Mouse (Mus musculus): ENCODE measurements at regions not wholly inside any gene's neighbourhood (a gene's known extent, or its start where the extent isn't known, plus 50 kb on each side); places are given as distances from the start of the nearest gene placed in this dataset.

DNA sequence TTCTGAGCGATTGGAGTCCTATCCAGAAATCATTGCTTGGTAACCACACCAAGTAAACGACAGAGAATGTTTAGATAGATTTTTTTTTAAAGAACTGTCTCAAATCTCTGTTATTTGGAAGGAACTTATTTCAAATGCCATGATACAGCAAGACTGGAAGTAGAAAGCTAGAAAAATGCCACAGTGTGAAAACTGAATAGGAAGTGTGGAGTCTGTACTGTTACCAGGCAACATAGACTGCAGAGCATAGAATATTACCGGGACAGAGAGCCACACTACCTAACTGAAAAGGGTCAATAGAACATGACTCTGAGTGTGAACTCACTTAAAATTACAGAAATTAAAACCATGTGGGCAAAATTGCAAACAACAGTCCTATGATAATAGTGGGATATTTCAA is 52.4 kb upstream of the Adcy1 start:
- DNase-seq: no peak

DNA sequence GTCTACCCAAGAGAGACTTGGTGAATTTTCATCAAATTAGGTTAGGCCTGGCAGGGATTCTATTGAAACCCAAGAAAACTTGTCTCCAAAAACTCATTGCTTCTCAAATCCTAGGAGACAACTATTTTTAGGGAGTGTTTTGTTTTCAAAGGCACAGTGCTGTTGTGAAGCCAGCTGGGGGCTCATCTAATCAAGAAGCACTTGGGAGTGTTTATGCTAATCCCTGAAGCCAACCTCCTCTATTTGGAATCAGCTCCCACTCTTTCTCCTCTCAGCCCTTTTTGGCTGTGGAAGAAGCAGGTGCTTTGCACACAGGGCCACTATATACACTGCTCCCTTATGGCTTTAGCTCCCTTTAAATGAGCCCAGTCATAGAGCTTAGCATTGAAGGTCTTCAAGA is 64.0 kb upstream of the Adcy1 start:
- DNase-seq: no peak

DNA sequence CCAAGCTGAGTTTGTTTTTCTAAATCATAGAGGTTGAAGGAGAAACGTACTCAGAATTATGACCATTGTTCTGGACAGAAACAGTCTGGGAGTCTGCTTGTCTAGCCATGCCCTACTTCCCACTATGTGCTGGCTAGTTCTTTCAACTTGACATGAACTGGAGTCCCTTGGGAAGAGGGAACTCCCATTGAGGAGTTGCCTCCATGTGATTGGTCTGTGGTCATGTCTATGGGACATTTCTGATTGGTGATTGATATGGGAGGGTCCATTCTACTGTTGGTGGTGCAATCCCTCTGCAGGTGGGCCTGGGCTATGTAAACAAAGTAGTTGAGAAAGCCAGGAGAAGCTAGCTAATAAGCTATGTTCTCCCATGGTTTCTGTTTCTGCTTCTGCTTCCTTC is 64.5 kb upstream of the Adcy1 start:
- DNase-seq: no peak

DNA sequence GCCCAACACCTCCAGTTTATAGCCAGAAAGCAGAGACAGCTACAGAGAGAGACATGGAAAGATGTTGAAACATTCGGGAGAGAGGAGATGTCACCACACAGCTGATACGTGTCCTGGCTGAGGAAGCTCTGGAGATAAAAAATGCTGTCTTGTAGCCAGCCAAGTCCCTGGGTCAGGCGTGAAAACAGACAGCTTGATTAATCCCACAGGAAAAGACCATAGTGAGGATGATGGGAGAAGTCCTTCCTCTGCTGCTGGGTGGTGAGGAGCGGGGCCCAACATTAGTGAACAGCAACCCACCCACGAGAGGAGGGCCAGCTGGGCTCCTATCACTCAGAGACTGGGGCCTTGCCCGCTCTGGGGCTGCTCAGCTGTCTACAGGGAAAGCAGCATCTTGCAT is 65.8 kb upstream of the Adcy1 start:
- no peak for DNase-seq

DNA sequence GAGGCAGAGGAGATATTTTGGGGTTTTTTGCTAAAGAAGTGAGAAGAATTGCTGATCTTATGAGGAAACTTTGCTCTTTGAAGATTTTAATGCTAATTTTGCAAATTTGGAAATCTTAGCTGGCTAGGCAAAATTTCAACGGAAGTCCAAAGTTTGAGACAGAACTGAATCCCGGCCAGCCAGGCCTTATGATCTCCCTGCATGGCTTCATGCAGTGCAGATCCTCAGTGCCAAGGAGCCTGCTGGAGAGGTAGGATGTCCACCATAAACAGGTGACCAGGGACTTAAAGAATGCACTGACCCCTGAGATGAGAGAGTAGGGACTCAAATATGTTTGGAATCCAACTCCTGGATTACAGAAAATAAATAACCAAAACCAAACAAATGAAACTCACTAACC is 69.6 kb upstream of the Adcy1 start:
- no peak for DNase-seq

DNA sequence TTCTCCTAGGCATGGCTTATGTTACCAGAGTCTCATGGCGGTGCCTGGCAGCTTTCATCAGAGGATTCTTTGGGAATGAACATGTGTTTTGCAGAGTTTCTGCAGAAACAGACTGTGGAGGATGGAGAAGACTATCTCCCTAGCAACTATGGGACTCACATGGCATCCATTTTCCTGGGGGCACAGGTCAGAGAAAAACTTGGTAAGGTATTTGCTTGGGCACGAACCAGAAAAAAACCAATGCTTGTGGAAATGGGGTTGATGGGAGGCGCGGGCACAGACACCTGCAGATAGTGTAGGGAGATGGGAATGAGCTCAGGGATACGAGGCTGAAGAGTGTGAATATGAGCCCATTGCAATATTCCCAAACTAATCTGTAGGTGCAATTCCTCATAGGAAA is 71.7 kb upstream of the Adcy1 start:
- DNase-seq: no peak

DNA sequence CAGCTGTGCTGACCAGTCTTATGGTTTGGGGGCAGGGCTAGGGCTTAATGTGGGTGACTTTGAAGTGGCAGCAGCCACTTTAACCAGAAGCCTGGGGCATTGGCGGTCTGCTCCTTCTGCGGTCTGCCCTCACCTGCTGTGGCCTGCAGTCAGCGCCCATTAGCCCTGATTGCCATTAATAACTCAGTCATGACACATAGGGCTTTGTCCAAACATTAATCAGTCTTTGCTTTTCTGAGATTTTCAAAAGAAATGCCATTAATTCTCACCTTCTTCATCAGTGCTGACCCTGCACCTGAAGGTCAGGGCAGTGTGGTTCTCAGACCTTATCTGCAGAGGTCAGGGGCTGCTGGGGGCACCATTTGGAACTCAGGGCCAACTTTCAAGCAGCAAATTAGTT is 72.6 kb upstream of the Adcy1 start:
- DNase-seq: no peak

DNA sequence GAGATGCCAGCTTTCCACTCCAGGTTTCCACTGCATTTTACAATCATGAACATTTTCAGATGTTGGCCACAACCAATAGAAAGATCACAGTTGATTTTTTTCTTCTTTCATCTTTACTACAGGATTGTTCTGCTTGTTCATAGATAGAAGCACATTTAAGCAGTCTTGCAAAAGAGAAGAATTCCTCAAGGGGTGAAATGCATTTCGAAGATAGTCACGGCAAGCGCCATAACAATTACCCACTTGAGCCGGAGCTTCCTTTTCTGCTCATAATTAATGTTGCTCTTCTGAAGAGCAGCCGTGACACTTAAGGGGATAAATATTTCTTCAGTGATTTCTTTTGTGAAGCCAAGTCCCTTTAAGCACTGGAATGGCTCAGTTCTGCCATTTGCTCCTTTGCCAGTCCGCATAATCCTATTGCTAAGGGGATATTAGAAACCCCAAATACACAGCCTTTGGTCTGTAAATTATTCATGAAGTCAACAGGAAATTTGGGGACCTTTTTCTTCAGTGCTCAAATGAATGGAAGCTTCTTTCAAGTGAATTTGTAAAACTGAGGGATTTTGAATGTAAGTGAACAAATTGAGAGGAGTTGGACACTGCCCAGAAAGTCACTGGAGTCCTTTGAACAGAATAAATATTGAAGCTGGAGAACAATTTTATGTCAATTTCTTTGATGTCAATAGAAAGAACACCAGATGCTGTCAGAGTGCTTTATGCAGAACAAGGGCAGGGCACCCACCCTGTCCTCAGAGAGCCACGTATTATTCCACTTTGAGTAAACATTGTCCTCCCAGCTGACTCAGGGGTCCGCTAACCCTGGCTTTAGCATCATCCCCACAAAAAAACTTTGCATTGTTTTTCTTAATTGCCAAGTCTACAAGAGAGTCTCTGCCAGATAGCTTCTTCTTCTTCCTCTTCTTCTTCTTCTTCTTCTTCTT is 74.1 kb upstream of the Adcy1 start:
- no peak for DNase-seq

DNA sequence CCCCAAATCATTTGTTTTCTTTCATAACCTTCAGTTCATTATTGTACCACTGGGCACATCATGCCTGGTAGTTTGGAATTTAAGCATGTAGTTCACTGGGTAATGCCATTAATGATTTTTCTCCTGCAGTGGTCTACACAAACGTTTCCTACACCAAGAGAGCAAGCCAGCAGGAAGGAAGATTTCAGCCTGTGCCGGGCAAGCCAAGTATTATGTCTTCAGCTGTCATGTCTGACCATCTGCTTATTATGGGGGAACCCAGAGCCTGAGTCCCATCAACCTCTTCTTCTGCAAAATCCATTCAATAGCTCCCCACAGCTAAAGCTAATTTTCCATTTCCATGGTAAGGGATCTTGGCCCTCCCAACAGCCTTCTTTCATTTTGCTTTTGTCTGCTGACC is 75.3 kb upstream of the Adcy1 start:
- DNase-seq: no peak

DNA sequence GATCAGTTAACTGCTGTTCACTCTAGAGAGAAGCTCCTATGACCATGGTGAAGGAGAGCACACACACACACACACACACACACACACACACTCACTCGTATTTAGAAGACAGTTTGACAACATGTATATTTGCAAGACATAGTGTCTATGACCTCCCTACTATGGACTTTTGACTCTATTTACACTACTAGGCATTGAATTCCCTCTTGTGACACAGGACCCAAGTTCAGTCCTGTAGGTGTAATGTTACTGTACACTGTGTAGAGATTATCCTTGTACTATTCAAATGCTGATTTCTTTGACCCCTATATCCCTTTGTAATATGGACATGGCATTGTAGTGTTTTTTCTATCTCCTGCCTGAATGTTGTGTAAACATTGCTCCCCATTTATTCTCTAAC is 76.2 kb upstream of the Adcy1 start:
- DNase-seq: no peak

DNA sequence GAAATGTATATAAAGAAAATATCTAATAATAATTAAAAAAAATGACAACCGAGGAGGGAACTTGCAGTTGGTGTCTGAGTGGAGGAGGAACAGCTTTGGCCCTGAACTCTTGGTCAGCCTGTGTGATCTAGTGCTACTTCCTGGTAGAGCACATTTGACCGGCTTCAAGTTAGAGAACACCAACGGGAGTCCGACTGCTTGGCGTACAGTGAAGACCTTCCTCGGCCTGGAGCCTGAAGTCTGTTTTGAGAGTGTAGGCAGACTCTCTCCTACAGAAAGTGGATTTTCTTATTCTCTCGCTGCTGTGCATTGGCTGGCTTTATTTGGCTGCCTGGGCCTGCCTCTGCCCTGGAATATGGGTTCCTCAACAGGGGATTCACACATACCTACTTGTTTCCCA is 81.2 kb upstream of the Adcy1 start:
- DNase-seq: no peak

DNA sequence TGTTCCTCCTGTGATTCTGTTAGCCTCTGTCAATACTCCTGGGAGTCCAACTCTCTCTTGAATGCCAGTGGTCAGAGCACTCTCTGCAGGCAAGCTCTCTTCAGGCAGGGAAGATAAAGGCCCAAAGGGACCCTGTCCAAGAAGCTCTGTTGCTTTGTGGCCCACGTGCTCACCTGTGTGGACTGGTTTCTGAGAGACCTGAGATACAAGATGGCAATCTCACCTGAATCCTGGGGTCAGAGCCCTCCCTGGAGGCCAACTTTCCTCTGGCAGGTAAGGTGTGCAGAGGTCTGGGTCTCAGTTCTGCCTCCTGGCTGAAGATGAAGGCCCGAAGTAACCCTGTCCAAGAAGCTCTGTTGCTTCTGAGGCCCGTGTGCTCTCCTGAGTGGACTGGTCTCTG is 83.6 kb upstream of the Adcy1 start:
- no peak for DNase-seq

DNA sequence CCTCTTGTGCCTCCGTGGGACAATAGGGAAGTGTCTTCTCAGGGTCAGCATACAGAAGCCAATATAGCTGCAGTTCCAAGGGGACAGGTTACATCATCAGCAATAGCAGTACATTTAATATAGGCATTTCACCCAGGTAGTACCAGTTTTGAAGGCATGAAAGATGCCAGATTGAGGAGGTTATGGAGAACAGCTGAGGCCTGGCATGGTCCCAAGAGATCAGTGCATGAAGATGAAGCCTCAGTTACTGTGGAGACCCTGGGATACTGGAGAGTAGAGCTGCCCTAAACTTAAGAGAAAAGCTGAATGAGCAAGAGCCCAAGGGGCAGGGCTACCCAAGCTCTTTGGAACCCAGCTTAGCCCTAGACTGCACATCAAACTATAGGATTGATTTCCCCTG is 94.1 kb upstream of the Adcy1 start:
- no peak for DNase-seq

DNA sequence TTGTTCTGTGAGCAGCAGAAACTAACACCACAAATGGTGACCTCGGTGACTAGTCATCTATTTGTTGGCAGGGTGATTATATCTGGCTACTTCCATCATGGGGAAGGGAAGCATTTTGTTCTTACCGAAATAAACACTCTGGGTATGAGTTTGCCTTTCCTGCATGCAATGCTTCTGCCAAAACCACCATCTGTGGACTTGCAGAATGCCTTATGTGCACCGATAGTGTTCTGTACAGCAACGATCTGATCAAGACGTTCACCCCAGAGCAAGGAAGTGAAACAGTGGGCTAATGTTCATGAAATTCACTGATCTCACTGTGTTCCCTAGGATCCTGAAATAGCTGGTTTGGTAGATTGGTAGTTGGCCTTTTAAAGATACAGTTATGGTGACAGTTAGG is 96.3 kb upstream of the Adcy1 start:
- DNase-seq: no peak

DNA sequence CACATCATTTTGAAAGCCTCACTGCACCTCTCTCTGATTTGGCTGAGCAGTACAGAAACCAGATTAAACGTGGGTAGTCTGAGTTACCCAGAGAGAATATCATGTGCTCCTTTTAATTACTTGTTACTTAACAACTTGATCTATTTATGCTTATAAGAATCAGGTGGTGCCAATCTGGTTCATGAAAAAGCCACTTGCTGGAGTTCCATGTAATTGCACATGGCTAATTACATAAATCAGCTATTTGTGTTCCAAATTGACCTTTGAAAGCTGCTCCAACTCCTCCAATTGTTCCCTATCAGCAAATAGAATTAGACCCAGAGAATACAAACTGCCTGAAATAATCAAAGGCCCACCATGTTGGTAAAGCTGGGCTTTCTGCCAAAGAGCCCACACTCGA is 98.8 kb upstream of the Adcy1 start:
- no peak for DNase-seq

DNA sequence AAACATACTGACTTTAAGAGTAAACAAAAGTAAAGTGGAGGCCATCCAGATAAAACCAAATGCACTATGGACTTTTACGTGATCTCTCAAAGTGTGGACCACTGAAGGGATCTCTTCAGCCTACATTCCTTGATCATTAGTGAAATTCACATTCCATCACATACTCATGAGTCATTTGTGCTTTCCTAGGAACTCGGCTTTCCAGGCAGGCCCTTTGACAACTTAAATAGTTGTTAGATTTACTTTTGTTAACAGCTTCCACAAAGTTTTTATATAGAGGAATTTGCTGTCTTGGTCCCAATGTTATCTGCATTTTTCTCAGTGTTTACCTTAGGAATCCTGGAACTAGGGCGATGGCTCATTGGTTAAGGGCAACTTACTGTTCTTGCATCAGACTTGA is 99.7 kb upstream of the Adcy1 start:
- no peak for DNase-seq

DNA sequence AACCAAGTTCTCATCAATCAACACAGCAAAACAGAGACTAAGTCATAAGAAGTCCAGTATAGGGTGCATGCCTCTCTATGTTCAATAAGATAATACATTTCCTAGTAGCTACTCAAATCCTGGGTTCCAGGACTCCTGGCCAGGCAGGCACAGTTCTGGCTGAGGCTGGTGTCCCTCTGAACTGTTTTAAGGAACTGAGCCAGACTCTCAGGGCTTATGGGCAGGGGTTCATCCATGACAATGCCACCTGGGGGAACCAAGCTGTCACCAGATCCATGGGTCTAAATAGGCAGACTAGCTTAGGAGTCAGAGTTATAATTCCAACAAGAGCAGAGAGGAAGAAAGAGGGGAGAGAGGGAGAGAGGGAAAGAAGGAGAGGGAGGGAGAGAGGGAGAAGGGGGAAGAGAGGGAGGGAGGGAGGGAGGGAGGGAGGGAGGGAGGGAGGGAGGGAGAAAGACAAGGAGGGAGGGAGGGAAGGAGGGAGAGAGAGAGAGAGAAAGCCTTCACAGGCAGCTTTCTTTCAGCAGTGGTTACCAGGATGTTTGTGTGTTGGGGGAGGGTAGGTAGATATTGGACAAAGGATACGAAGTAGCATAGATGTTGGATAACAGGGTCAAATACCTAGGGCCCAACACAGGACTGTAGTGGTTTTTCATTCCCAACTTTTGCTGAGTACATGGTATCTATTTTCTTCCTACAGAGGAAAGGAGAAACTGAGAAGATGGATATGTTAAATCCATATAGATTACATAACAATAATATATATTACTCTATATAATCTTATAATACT is 100.3 kb upstream of the Adcy1 start:
- DNase-seq: no peak

DNA sequence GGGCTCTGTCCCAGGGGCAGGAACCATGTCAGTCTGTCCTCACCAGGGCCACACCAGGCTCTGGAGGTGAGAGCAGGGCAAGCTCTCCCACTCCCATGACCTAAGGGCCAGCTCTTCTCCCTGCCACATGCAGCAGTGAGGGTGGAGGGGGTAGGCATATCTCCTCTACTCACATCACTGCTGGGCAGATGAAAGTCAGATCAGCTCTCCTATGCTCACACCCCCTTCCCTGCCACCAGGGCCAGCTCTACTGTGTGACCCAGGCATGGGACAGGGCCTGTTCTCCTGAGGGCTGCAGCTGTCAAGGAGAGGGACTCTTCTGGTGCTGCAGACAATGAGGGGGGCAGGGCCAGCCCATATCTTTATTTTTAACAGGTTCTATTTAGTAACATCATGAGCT is 101.0 kb upstream of the Adcy1 start:
- no peak for DNase-seq

DNA sequence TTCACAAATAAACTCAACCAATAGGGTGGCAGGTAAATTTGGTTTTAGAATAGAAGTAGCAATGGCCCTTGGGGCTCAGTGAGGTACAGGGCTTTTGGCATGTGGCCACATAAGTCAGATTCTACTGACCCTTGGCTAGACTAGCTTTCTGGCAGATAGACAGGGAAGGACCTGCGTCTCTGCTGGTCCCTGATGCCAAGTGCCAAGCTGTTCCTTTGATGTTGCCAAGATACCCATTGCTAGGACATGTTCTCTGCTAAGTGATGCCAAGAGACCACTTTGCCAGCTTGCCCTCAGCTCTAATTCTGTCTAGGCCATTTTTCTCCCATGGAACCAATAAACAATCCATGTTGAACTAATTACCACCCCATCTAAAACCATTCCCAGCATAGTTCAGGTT is 110.5 kb upstream of the Adcy1 start:
- DNase-seq: no peak

DNA sequence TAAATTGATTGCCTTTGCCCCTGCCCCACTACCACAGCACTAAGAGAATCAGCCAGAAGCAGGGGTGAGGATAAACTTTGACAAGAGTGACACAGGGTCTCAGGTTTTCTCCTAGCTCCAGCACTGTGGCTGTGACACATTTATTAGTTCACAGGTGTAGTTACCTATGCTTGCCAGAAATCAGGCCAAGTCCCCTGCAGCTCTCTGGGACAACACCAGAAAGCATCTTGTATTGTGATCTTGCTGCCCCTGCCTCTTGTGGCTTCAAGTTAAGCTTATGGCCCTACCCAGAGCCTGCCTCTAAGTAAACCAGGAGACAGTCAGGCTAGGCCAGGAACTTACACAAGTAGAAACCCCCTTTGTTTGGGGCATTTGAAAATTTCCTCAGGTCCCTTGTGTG is 111.9 kb upstream of the Adcy1 start:
- no peak for DNase-seq

DNA sequence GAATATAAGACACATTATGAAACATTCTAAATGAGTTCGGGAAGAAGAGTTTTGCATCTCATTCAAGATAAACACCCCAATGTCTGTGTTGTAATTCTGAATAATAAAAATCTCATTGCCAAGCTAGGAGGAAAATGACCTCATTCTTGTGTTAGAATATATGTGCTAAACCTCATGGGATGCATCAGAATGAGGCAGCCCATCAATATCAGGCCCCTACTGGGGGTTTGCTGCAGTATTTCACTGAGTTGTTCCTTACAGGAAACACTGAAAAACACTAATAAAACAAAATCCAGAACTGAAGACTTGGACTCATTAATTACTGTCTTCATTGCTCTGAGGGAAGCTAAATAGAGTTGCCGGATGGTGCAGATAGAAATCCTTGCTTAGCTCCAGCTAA is 111.6 kb upstream of the Gm11983 start:
- no peak for DNase-seq

DNA sequence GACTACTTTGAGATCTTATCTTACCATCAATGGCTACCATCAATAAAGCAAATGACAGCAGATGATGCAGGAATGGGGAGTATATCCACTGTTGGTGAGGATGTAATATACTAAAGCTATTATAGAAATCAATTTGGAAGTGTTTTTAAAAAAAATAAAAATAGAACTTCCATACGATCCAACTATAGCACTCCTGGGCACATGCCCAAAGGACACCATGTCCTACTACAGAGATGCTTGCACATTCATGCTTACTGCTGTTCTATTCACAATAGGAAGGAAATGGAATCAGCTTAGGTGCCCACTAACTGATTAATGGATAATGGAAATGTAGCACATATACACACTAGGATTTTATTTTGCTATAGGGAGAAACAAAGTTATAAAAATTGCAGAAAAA is 96.7 kb upstream of the Gm11983 start:
- no peak for DNase-seq

DNA sequence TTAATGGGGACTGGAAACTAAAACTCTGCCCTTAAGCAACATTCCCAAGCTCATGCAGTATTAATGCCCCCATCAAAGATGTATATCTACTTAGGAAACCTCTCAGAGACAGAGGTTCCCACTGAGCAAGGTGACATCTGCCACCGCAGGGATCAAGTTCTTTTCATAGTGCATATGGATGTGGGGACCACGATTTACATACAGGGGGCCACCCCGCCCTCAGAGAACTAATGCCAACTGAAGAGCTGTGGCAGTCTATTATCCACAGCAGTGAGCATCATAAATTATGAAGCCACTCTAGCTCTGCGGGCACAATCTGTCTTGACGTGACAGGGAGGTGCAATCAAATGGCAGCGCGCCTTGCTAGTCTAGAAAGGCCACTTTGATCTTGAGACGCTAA is 88.6 kb upstream of the Gm11983 start:
- no peak for DNase-seq

DNA sequence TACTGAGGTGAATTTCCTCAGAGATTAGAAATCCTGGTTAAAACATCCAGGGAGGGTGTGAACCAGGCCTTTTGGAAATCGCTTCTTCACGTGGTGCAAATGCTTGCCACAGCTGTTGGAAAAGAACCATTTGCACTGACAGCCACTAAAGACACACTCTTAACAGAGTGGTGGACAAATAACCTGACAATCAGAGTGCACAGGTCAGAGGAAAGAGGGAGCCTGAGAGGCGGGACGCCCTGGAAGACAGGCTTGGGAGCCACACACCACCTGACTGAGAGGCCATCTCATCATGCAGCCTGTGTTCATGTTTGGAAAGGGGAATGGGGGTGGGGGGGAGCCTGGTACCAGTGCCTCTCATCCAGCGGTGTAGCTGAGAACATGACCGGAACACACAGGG is 87.0 kb upstream of the Gm11983 start:
- DNase-seq: no peak
